Mouse (Mus musculus) heart, embryonic 13.5 days (tissue): ENCODE results near the gene Mkks. TPM values are rescaled to one million over a fixed set of nuclear protein-coding genes. Genes with fewer than 3 reads are reported as not detected.

Experiments
- ATAC-seq: fragments of 200-750 bp; cut with Nextera tagmentation; 2 replicates; pipeline ENCODE4 v1.8.0; 2017; ENCODE audit warnings: moderate TSS enrichment; ENCODE audit not compliant: insufficient number of reproducible peaks, low FRiP score, low TSS enrichment; ENCODE audit errors: extremely low read depth
- H3K27ac ChIP-seq: fragments of 300-500 bp; sonication (generic); replicated peaks from 2 replicates; pipeline ENCODE4 v1.5.1; 2015; ENCODE audit warnings: moderate library complexity, mild to moderate bottlenecking, inconsistent platforms
- H3K27me3 ChIP-seq: fragments of 300-500 bp; sonication (generic); replicated peaks from 2 replicates; pipeline ENCODE4 v1.6.1; 2015; ENCODE audit warnings: mild to moderate bottlenecking, inconsistent platforms
- H3K36me3 ChIP-seq: fragments of 300-500 bp; sonication (generic); 2 replicates; pipeline ENCODE4 v1.6.1; 2015; ENCODE audit warnings: mild to moderate bottlenecking, inconsistent platforms
- H3K4me1 ChIP-seq: fragments of 300-500 bp; sonication (generic); 2 replicates; pipeline ENCODE4 v1.6.1; 2015; ENCODE audit warnings: inconsistent platforms
- H3K4me2 ChIP-seq: fragments of 300-500 bp; sonication (generic); 2 replicates; pipeline ENCODE4 v1.6.1; 2015; ENCODE audit warnings: inconsistent platforms, mild to moderate bottlenecking, moderate library complexity
- H3K4me3 ChIP-seq: fragments of 300-500 bp; sonication (generic); 2 replicates; pipeline ENCODE4 v1.5.1; 2015; ENCODE audit warnings: moderate library complexity, mild to moderate bottlenecking, inconsistent platforms
- H3K9ac ChIP-seq: fragments of 300-500 bp; sonication (generic); 2 replicates; pipeline ENCODE4 v1.6.1; 2015; ENCODE audit warnings: inconsistent platforms, mild to moderate bottlenecking, moderate library complexity
- H3K9me3 ChIP-seq: fragments of 300-500 bp; sonication (generic); 2 replicates; pipeline ENCODE4 v1.6.1; 2016; ENCODE audit warnings: inconsistent platforms
- WGBS: fragments of 180-500 bp; shearing (Covaris S2); methylation state at CpG from one replicate; pipeline ENCODE4 v1.1.7; 2015; ENCODE audit warnings: mixed read lengths; 5-methylcytosine and 5-hydroxymethylcytosine counted together
- polyA plus RNA-seq: library from polyadenylated mRNA; unstranded; fragments of >200 nt; fragmentation: Nextera tagmentation; extraction: Ambion mirVana; gene quantifications from 2 replicates; pipeline ENCODE4 v1.2.1, GENCODE M21; 2015

Mkks gene
- polyA plus RNA-seq, result 17.9 and 19.5 TPM in 2 replicates

- peaks cover 30% of the 10 kb centered on the region for H3K4me1 ChIP-seq
- WGBS, result under 1% methylated on average over 49 of the region's 49 CpGs
- no peaks in the 10 kb centered on the region for H3K9me3 ChIP-seq
- peak; percentile 95 for ATAC-seq
- peak within 1 kb of the TSS; percentile 88 for H3K4me3 ChIP-seq
- H3K9ac ChIP-seq, result peak within 1 kb of the TSS; percentile 90
- H3K36me3 ChIP-seq, result no peaks in the 10 kb centered on the region; the same call in 1 of the 2 replicates
- peak within 1 kb of the TSS; percentile 96 for H3K27ac ChIP-seq
- no peaks in the 10 kb centered on the region for H3K27me3 ChIP-seq
- peak within 1 kb of the TSS; percentile 68 for H3K4me2 ChIP-seq
These were observed at the start of gene Mkks, which contains the start of the genes Slx4ip and AL731706.1 for GRCm38 (mm10) chr2:136891068-136891950. TSS of gene Mkks (minus strand) at chr2:136891389. TSS of gene Slx4ip (plus strand) at chr2:136891218. TSS of gene AL731706.1 (minus strand) at chr2:136891389.

- Histone ChIP-seq H3K9ac (no peak overlapping the region), H3K4me3 (no peak overlapping the region), H3K4me1 (no peaks in the 10 kb centered on the region), H3K36me3 (no peaks in the 10 kb centered on the region), H3K4me2 (no peak overlapping the region), H3K9me3 (no peaks in the 10 kb centered on the region), H3K27me3 (no peaks in the 10 kb centered on the region), H3K27ac (no peak overlapping the region)
- WGBS, result 90% methylated on average over 1 of the region's 1 CpGs
- ATAC-seq, result no peak
These were observed 47.1 kb upstream of the Mkks start for GRCm38 (mm10) chr2:136938249-136938648.

GRCm38 (mm10) chr2:136936391-136937288 lies 45.5 kb upstream of the Mkks start:
- no peak overlapping the region for H3K27ac ChIP-seq
- H3K4me1 ChIP-seq, result no peaks in the 10 kb centered on the region
- H3K9ac ChIP-seq, result no peak overlapping the region
- H3K9me3 ChIP-seq, result no peaks in the 10 kb centered on the region
- H3K27me3 ChIP-seq, result no peaks in the 10 kb centered on the region
- 87% methylated on average over 4 of the region's 4 CpGs for WGBS
- no peak for ATAC-seq
- no peak overlapping the region for H3K4me2 ChIP-seq
- H3K4me3 ChIP-seq, result no peak overlapping the region
- H3K36me3 ChIP-seq, result no peaks in the 10 kb centered on the region

- H3K9me3 ChIP-seq, result no peaks in the 10 kb centered on the region
- peak; percentile 93 for ATAC-seq
- peak overlapping the region; percentile 12; the same call in 1 of the 2 replicates for H3K4me2 ChIP-seq
- peaks cover 21% of the 10 kb centered on the region for H3K4me1 ChIP-seq
- H3K9ac ChIP-seq, result no peak overlapping the region
- no peaks in the 10 kb centered on the region for H3K36me3 ChIP-seq
- WGBS, result 49% methylated on average over 4 of the region's 4 CpGs
- no peak overlapping the region for H3K4me3 ChIP-seq
- H3K27ac ChIP-seq, result peak overlapping the region; percentile 46
- H3K27me3 ChIP-seq, result no peaks in the 10 kb centered on the region
These were observed 29.8 kb upstream of the Mkks start for GRCm38 (mm10) chr2:136921003-136921408.

- no peak overlapping the region for H3K4me3 ChIP-seq
- H3K36me3 ChIP-seq, result no peaks in the 10 kb centered on the region
- no peaks in the 10 kb centered on the region for H3K27me3 ChIP-seq
- H3K27ac ChIP-seq, result peak overlapping the region; percentile 4
- H3K4me2 ChIP-seq, result no peak overlapping the region
- peaks cover 21% of the 10 kb centered on the region for H3K4me1 ChIP-seq
- 56% methylated on average over 3 of the region's 3 CpGs for WGBS
- ATAC-seq, result no peak
- no peaks in the 10 kb centered on the region for H3K9me3 ChIP-seq
- no peak overlapping the region for H3K9ac ChIP-seq
These were observed 29.2 kb upstream of the Mkks start for GRCm38 (mm10) chr2:136920257-136920993.

- Histone ChIP-seq H3K9ac (no peak overlapping the region), H3K4me1 (peaks cover 21% of the 10 kb centered on the region), H3K4me3 (no peak overlapping the region), H3K27ac (no peak overlapping the region), H3K9me3 (no peaks in the 10 kb centered on the region), H3K27me3 (no peaks in the 10 kb centered on the region), H3K4me2 (no peak overlapping the region), H3K36me3 (no peaks in the 10 kb centered on the region)
- WGBS, result 83% methylated on average over 1 of the region's 1 CpGs
- no peak for ATAC-seq
These were observed 28.2 kb upstream of the Mkks start for GRCm38 (mm10) chr2:136919433-136919832.

- Histone ChIP-seq H3K9ac (no peak overlapping the region), H3K4me1 (peaks cover 16% of the 10 kb centered on the region), H3K9me3 (no peaks in the 10 kb centered on the region), H3K27ac (no peak overlapping the region), H3K4me2 (no peak overlapping the region), H3K36me3 (no peaks in the 10 kb centered on the region), H3K27me3 (no peaks in the 10 kb centered on the region), H3K4me3 (no peak overlapping the region)
- WGBS, result 33% methylated on average over 3 of the region's 3 CpGs
- ATAC-seq, result no peak
These were observed 23.2 kb upstream of the Mkks start for GRCm38 (mm10) chr2:136914334-136914902.

GRCm38 (mm10) chr2:136913021-136913420 lies 21.8 kb upstream of the Mkks start:
- Histone ChIP-seq H3K27ac (no peak overlapping the region), H3K27me3 (no peaks in the 10 kb centered on the region), H3K9me3 (no peaks in the 10 kb centered on the region), H3K4me2 (no peak overlapping the region), H3K9ac (no peak overlapping the region; the same call in 1 of the 2 replicates), H3K4me3 (no peak overlapping the region), H3K4me1 (peaks cover 15% of the 10 kb centered on the region), H3K36me3 (no peaks in the 10 kb centered on the region)
- ATAC-seq, result no peak
- WGBS, result 76% methylated on average over 3 of the region's 3 CpGs

- H3K4me2 ChIP-seq, result no peak overlapping the region
- no peak overlapping the region for H3K9ac ChIP-seq
- ATAC-seq, result no peak
- no peaks in the 10 kb centered on the region for H3K36me3 ChIP-seq
- peaks cover 15% of the 10 kb centered on the region for H3K4me1 ChIP-seq
- no peaks in the 10 kb centered on the region for H3K27me3 ChIP-seq
- H3K27ac ChIP-seq, result peak overlapping the region; percentile 63
- no peak overlapping the region for H3K4me3 ChIP-seq
- 49% methylated on average over 4 of the region's 4 CpGs for WGBS
- H3K9me3 ChIP-seq, result no peaks in the 10 kb centered on the region
These were observed 20.8 kb upstream of the Mkks start for GRCm38 (mm10) chr2:136911958-136912411.

GRCm38 (mm10) chr2:136909298-136909697 lies 18.1 kb upstream of the Mkks start:
- Histone ChIP-seq H3K36me3 (peaks cover 12% of the 10 kb centered on the region), H3K27me3 (no peaks in the 10 kb centered on the region), H3K27ac (no peak overlapping the region), H3K4me1 (peaks cover 15% of the 10 kb centered on the region), H3K9ac (no peak overlapping the region), H3K9me3 (no peaks in the 10 kb centered on the region), H3K4me3 (no peak overlapping the region), H3K4me2 (no peak overlapping the region)
- 66% methylated on average over 2 of the region's 2 CpGs for WGBS
- ATAC-seq, result no peak
